ENCODE assay signal across 7 mouse cellular contexts in genomic region chr11:82914711-82915352, GRCm38 (mm10). TPM values are rescaled to one million over a fixed set of nuclear protein-coding genes. Genes with fewer than 3 reads are reported as not detected.
DNase-seq lines count a peak whose midpoint lies in the region; ATAC-seq lines count a peak whose summit lies in the region.

No protein-coding gene starts in this region.

- peak; percentile 63 to 91 for DNase-seq in adrenal gland, adult (ENCODE audit: inconsistent age in 2 of 2, low spot score in 1 of 2)
- peak; percentile 63 to 80 for DNase-seq in cerebellum, postnatal 4 days (ENCODE audit: low spot score in 2 of 2)
- DNase-seq in gastrocnemius, postnatal 14 days = peak; percentile 62
- DNase-seq in left cerebral cortex, postnatal 25 days (ENCODE audit: low spot score in 2 of 2) = peak; percentile 67 to 74
- peak; percentile 89 for DNase-seq in mesoderm, embryonic 11.5 days (ENCODE audit: low read depth, low spot score)
- DNase-seq in right cerebral cortex, postnatal 4 days = peak; percentile 83

- intact Hi-C loops in gastrocnemius, postnatal 14 days (cut with DNase I; ENCODE audit: low total_unique reads) = no loop called here
- intact Hi-C loops in left cerebral cortex, postnatal 25 days (cut with DNase I) = loop anchor here (1.0 to 5.0 kb wide), 2 partner anchors 277 to 347 kb away; no protein-coding TSS in a partner anchor

- ATAC-seq in inflammation-experienced regulatory T-cells, adult 6 months = peak; percentile 74

RNA-seq across cellular contexts. Expression of gene Unc45b, which starts 4.5 kb away (rescaled TPM):
- total RNA-seq in gastrocnemius, postnatal 14 days (2021) = 100 to 1,000 TPM; 106 to 108 TPM
- polyA plus RNA-seq in inflammation-experienced regulatory T-cells, adult 6 months (2017; shearing (Covaris generic)) = under 1 TPM in 1 of 3 experiments, not detected in 2; 0.25 TPM
- total RNA-seq in left cerebral cortex, postnatal 25 days (2021) = 1 to 10 TPM; 1.8 to 3.1 TPM

RNA-seq across cellular contexts. Expression of gene Nle1, which starts 6.6 kb away (rescaled TPM):
- total RNA-seq in gastrocnemius, postnatal 14 days (2021) = 10 to 100 TPM in 1 of 2 experiments, 1 to 10 TPM in 1; 8.8 to 11.0 TPM
- polyA plus RNA-seq in inflammation-experienced regulatory T-cells, adult 6 months (2017; shearing (Covaris generic)) = 10 to 100 TPM; 17.9 to 56.0 (median 48.0) TPM
- 10 to 100 TPM; 32.3 to 32.8 TPM for total RNA-seq in left cerebral cortex, postnatal 25 days (2021)

RNA-seq across cellular contexts. Expression of gene Fndc8, which starts 22.9 kb away (rescaled TPM):
- total RNA-seq in gastrocnemius, postnatal 14 days (2021) = not detected
- not detected for polyA plus RNA-seq in inflammation-experienced regulatory T-cells, adult 6 months (2017; shearing (Covaris generic))
- total RNA-seq in left cerebral cortex, postnatal 25 days (2021) = not detected

RNA-seq across cellular contexts. Expression of gene Rad51d, which starts 24.4 kb away (rescaled TPM):
- 1 to 10 TPM; 5.3 to 5.7 TPM for total RNA-seq in gastrocnemius, postnatal 14 days (2021)
- 10 to 100 TPM; 25.9 to 32.4 (median 30.9) TPM for polyA plus RNA-seq in inflammation-experienced regulatory T-cells, adult 6 months (2017; shearing (Covaris generic))
- total RNA-seq in left cerebral cortex, postnatal 25 days (2021) = 10 to 100 TPM; 14.1 to 16.6 TPM

RNA-seq across cellular contexts. Expression of gene Slfn5, which starts 36.3 kb away (rescaled TPM):
- total RNA-seq in gastrocnemius, postnatal 14 days (2021) = 10 to 100 TPM; 31.0 to 32.7 TPM
- polyA plus RNA-seq in inflammation-experienced regulatory T-cells, adult 6 months (2017; shearing (Covaris generic)) = 10 to 100 TPM; 18.0 to 28.9 (median 27.4) TPM
- total RNA-seq in left cerebral cortex, postnatal 25 days (2021) = 1 to 10 TPM; 4.4 to 4.5 TPM

Comparison
In these comparisons a context has a peak if more than half of its experiments do, and no peak if none do; other contexts are left out.
1. Peak in every context shown above with its lines: DNase-seq and ATAC-seq.
2. RNA of gene Unc45b, which starts 4.5 kb away (total RNA-seq): 106 to 108 TPM in gastrocnemius, postnatal 14 days; 1.8 to 3.1 TPM in left cerebral cortex, postnatal 25 days; every median in the first group is over 10 times any median in the second.